Mouse (Mus musculus) v-Abl transformed pro-B cells (cell line): ENCODE measurements around the gene Klhl5.
"Not testable (repeated sequence)": the region's sequence is repeated elsewhere in the genome, so short reads cannot be mapped to it uniquely, and the experiment has no call there.

Source experiments
- in situ Hi-C, 2 experiments: fragments of 400-800 bp; cut with MboI; formaldehyde crosslinking; loops; one replicate each; pipeline ENCODE4 v1.15.1; 2025; ENCODE audit not compliant: unreplicated experiment in 2 of 2

Klhl5 gene

DNA sequence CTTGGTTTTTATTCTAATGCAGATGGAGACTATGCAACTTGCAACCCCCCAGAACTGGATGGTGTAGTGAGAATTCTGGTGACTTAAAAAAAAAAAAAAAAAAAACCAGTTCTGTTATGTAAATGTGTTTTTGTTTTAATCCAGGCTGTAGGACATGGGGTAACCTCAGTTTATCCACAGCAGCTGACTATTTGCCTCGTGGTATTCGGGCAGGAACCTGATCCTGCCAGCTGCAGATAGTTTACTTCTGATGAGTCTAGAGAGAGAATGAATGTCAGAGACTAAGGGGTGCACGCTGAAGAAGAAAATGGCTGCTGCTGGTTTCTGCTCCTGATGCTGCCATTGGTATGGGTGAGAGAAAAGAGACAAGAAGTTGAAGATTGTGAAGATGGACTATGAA, 11.3 kb upstream of the Klhl5 start:
- in situ Hi-C loops = no loop called here

DNA sequence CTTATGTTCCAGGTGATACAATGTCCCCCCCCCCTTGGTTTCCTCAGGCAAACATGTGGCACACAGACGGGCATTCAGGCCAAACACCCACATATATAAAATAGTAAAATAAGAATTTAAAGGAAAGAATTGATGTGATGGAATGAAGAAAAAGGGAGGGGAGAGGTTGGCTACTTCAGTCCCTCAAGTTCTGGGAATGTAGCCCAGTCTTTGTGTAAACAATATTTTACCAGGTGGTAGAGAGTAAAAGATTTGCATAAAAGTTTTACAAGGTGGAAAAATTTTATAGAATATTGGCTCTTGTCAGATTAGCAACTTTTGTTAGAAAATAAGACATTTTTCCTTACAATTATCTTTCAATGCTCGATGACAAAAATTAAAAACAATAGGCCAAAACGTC, 10.5 kb upstream of the Klhl5 start:
- in situ Hi-C loops = no loop called here

DNA sequence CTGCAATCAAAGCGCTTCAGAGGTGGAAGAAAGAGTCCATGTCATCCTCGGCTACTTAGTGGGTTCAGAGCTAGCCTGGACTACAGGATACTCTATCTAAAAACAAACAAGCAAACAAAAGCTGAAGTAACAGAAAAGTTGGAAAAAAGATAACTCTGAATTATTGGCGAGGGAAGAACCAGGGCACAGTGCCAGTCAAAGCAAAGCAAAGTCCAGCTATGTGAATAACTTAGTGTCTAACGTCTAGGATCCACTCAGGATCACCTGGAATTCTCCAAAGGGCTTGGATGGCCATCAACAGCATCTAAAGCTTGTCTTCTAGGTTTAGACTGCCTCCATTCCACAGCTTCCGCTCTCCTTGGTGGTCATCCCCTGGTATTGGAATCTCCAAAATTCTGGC, 9.9 kb upstream of the Klhl5 start:
- in situ Hi-C loops = no loop called here

DNA sequence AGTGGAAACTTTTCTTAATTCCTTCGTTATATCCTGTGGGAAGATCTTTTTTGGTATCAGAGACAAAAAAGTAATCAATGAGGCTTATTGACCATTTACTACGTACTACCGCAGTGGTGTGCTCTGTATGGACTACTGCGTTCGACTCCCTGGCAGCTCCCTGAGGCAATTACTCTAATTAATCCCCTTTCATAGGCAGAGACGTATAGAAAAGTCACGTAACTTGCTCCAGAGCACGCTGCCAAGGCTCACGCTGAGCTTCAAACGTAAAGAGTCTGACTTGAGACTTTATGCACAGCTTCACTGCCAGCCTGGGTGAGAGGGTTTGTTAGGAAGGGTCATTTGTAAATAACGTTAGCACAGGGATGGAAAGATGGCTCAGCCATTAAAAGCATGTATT, 7.3 kb upstream of the Klhl5 start:
- in situ Hi-C loops = no loop called here

DNA sequence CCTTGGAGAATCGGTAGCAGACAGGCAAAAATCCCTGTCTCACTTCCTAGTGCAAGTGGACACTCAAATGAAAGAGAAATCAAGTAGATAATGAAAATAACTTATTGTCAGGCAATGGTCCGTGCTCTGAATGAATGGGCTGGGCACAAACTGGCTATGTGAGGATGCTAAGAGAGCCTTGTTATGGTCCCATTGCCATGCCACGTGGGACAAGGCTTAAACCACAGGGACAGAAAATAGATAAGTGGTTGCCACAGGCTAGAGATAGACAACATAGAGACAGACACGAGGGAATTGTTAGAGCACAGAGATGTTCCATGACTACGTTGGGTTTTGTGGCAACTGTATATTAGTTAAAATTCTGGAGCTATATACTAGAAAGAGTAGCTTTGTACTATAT, 6.1 kb upstream of the Klhl5 start:
- in situ Hi-C loops = no loop called here

DNA sequence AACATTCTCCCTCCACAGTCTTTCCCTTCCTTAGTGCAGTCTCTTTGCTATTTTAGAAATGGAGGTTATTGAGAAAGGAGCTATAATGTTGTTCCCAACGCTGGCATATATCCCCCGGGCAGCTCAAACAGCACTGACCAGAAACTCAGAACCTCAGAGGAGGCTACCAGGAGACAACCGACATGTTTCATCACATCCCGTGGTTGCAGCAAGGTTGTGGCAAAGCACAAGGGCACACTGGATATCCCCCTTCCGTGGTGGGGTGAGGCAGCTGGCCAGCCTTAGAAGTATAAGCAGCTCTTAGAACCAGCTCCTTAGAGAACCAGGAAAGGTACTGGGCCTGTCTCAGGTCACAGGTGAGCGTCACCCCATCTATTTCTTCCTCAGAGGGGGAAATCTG, 5.7 kb upstream of the Klhl5 start:
- in situ Hi-C loops = no loop called here

DNA sequence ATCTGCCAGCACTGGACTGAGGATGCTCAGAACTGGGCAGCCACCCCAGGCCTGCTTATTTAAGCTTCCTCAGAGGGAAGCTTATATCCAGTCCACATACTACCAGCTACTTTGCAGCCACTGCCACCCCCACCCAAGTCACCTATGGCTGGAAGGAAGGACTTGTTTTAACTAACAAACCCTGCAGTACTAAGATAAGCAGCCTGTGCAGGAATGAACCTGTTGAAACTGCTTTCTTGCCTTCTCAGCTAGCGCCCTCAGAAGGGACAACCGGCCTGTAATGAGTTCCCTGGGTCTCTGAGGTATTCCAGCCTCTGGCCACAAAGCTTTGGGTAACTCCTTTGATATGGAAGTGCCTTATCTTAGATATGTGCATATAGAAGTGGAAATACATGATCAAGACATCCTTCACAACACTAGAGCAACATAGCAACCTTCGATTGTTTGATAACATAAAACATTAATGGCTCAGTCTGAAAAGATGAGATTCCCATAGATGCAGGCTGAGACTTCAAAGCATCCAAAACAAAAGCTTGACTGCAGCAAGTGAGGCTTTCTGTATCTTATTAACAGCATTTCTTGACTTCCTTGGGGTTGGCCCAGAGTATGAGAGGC, 5.2 kb upstream of the Klhl5 start:
- in situ Hi-C loops = no loop called here

DNA sequence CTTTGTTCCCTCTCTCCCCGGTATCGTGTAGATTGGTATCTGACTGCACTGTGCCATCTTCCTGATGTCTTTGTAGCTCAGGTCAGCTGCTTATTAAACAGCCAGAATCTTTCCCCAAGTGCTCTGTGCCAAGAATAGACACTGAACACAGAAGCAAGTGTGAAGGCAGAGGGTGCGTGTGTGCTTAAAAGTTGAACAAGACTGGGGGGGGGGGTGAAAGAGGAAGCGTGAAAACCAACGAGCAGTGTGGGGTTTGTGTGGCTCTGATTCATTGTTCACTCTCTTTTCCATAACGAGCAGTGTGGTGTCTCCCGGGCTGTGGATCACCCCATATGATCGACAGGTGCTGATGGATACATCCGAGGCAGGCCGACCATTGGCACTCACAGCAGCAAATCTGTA, 4.7 kb upstream of the Klhl5 start:
- in situ Hi-C loops = no loop called here

DNA sequence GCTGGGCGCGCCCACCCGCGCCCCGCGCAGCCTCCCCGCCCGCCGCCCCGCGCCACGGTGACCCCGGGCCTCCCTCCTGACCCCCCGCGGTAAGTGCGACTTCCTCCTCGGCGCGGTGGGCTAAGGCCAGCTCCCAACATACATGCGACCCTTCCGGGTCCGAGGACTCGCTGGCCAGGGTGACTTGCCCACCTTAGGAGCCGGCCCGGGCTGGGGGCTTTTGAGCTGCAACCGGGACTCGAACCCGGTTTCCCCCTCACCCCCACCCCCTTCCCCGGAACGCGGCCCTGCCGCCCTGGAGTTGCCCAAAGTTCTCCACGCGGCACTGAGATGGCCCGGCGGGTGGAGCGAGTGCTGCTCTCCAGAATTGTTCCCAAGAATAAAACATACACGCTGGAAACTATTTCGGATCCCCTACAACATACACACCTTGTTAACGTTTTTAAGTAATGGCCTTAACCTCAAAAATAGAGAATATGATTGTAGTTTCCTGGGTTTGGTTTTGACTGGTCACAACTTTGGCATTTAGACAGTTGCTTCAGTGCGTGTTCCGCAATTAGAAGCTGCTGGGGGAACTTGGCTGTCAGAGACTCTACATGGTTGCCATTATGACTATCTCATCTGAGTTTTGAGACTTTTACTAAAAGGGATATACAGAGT, 564 bp downstream of the Klhl5 start:
- in situ Hi-C loops = no loop called here

DNA sequence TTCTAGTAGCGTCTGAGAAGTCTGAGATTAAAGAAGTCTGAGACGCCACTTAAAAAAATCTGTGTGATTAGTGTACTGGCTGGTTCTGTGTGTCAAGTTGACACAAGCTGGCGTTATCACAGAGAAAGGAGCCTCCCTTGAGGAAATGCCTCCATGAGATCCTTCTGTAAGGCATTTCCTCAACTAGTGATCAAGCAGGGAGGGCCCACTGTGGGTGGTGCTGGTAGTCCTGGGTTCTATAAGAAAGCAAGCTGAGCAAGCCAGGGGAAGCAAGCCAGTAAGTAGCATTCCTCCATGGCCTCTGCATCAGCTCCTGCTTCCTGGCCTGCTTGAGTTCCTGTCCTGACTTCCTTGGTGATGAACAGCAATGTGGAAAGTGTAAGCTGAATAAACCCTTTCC, 4.9 kb downstream of the Klhl5 start:
- in situ Hi-C loops = not testable (repeated sequence)

DNA sequence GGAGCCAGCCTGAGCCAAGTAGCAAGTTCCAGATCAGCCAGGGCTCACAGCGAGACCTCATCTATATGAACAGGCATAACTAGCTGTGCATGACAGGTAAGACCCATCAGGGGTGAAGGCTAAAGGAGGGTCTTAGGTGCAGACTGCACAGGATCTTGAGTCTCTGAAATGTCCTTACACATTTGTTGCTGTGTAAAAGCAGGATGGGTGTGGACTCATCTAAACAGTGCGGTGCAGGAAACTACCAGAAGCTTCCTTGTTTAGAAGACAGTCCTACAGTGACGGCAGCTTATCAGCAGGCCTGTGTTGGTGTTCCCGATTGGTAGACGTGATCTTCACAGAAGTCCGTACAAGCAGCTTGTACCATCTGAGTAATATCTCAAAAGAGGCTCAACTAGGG, 6.0 kb downstream of the Klhl5 start:
- in situ Hi-C loops = no loop called here

DNA sequence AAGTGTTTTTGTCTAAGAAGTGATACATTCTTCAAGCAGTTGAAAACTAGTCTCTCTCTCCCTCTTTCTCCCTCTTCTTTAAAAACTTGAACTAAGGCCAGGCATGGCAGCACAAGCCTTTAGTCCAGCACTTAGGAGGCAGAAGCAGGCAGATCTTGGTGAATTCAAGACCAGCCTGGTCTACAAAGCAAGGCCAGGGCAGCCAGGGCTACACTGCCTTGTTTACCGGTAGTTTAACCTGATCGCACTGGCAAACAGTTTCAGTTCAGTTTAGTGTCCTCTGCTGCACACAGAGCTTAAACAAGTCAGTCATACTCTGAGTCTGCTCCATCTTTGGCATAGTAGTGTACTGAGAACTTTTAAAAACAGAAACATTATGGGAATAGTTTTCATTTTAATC, 9.4 kb downstream of the Klhl5 start:
- in situ Hi-C loops = no loop called here

DNA sequence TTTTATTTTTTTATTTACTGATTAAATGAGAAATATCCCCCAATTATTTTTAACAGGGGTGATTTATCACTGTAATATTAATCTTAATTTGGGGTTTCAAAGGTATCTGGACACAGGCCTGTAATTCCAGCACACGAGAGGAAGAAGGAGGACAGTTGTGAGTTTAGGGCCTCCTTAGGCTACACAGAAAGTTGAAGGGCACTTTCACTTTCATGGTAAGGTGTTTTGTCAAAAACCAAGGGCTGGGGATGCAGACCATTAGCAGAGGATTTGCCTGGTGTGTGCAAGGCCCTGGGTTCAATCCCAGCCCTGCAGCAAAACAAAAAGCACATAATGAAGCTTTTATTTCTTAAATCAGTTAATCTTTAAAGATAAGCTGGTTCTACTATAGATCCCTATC, 12.2 kb downstream of the Klhl5 start:
- in situ Hi-C loops = no loop called here

DNA sequence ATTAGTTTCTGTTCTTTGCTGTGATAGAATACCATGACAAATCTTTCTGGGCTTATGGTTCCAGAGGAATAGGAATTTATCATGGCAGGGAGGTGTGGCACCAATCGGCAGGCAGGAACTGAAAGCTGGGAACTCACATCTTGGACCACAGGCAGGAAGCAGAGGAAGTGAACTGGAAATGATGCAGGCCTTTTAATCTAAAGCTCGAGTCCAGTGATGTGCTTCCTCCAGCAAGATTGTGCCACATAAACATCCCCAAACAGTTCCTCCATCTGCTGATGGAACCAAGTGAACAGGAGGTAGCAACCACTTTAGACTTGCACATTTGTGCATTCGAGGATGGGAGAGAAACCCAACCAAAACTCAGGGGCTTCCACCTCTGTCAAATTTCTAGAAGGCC, 12.6 kb downstream of the Klhl5 start:
- in situ Hi-C loops = no loop called here

DNA sequence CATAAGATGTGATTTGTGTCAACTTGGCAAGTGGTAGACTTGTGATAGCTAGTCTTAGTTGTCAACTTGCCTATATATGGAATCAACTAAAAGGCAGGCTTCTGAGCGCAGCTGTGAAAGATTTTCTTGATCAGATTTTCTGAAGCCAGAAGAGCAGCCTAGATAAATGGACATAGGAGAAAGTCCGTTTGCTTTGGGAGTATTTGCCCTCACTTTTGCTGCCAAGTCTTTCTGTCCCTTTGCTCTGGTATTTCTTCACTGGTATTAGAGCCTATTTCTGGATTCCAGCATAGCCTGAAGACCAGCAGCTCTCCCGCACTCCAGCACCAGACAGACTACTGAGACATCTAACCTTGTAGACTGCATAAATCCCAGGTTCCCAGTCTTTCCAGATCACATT, 15.3 kb downstream of the Klhl5 start:
- in situ Hi-C loops = no loop called here

DNA sequence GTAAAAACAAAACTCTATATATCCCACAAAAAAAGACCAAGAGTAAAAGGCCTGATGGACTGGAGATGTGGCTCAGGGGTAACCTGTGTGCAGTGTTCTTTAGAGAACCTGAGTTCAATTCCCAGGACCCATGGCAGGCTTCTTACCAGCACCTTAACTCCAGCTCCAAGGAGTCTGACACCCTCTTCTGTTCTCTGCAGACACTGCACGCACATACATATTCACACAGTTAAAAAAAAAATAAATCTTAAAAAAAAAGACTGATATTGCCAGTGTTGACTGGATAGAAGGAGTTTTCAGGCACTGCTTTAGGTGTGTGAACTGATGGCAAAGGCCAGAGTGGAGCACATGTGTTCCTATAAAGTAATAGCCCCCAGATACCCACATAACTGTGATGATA, 18.8 kb downstream of the Klhl5 start:
- in situ Hi-C loops = no loop called here

DNA sequence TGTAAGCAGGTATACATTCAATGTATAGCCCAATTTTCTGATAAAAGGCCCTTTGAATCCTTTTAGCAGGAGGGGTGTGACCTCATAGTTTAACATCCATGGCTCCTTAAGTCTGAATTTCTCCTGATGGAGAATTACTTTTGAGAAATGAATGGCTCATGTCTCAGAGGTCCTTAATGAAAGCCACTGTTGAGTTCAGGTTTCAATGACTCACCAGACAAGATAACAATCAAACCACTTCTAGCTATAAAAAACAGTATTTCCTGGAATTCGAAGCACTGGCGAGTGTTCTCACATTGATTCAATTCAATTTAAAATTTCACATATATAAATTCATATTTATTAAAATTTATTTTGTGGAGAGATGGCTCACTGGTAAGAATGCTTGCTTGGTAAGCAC, 21.1 kb downstream of the Klhl5 start:
- in situ Hi-C loops = no loop called here

DNA sequence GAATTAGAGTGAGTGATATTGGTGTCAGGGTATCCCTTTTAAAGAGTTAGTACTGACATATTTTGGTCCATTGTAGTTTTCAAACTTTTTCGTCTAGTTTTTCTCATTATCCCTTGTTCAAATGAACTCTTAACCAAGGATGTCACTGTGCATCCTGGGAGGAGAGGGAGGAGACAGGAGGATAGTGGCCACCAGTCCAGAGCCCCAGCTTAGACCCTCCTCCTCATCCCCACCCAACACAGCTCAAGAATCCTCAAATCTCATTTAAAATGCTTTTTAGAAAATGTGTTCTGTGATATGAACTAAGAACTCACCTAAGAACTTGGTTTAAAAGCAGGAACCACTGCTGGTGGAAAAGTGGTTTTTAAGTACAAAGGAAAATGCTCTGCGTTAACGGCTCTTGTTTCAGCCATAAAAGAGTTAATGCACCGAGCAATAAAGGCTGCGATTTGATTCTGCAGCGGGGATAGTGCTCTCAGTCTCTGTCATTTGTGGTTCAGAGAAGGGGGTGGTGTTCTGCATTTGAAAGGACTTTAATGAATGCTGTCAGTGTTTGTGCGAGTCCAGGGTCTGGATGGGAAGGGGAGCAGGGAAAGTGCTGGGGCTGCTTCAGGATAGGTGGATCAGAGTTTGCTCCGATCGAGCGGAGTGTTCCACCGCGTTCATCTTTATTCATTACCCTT, 23.3 kb downstream of the Klhl5 start:
- in situ Hi-C loops = no loop called here

DNA sequence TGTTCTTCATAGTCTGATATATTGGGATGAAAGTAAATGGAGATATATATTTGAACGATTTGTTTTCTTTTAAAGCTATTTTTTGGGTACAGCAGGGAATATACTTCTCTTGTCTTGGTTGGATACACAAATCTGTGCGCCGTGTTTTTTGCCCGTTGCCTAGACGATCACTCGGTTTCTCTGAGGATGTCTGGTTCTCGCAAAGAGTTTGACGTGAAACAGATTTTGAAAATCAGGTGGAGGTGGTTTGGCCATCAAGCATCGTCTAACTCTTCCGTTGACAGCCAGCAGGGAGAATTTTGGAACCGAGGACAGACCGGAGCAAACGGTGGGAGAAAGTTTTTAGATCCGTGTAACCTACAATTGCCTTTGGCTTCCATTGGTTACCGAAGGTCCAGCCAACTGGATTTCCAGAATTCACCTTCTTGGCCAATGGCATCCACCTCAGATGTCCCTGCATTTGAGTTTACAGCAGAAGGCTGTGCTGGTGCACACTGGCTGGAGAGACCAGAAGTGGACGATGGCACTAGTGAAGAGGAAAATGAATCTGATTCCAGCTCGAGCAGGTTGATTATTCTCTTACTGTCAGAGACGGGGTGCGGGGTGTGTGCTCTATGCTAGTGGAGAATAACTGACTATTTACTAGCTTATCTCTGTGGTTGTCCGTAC, 24.0 kb downstream of the Klhl5 start:
- in situ Hi-C loops = no loop called here

DNA sequence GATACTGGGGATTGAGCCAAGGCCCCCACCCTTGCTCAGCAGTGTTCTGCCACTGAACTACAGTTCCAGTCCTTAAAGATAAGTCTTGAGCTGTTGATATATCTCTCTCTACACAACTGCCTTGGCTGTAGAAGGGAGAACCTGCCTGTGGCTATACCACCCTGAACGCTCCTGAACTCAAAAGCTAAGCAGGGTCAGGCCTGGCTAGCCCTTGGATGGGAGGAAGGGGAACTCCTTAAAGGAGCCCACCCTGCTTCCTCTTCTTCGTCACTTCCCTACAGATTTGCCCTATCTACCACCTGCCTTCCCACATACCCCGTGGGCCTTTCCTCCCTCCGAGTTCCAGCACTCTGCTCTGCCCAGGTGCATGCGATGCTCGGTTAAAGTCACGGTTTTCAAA, 28.8 kb downstream of the Klhl5 start:
- in situ Hi-C loops = no loop called here

DNA sequence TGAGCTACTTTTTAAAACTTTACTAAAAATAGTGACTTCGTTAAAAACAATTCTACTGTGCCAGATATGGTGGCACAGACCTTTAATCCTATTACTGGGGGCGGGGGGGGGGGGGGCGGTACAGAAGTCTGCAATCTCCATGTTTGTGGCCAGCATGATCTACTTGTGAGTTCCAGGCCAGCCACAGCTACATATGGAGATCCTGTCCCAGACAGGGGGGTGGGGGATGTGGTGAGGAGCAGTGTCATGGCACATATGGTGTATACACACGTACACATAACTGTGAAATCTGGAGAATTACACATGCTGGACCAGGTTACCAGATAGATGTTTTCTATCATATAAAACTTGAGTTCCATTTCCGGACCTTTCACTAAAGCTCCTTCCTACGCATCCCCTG, 29.7 kb downstream of the Klhl5 start:
- in situ Hi-C loops = no loop called here

DNA sequence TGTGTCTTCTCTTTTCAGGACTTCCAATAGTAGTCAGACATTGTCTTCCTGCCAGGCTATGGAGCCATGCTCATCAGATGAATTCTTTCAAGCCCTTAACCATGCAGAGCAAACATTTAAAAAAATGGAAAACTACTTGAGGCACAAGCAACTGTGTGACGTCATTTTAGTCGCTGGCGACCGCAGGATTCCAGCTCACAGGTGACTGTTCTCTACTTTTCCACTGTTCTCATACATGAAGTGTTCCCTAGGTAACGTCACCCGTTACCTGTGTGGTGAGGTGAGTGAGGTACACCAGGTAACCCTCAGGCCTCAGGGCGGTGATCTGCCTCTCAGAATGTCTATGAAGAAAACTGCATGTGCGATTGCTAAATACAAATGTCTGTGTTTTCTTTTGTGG, 33.9 kb downstream of the Klhl5 start:
- in situ Hi-C loops = no loop called here
